Mouse (Mus musculus): ENCODE results near the gene Gm10053.

DNA sequence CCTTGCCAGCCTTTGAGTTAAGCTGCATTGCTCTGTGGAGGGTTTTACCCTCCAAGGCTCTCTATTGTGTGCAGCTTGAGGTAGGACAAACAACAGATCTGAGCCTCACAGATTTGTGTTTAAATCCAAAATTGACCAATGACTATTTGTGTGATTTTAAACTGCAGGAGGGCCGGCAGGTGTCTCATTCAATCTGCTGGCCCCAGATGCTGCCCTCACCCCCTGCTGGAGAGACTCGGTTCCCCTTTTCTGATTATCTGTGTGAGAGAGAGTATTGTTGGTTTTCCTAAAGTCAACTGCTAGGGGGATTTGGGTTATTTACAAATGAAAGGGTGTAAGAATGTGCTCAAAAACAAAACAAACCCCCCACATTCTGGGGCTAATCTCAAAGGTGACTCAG, 26.8 kb downstream of the Gm10053 start:
- no peak for TF ChIP-seq POLR2A (IDR thresholded peaks at IDR 0.05; ENCODE audit: insufficient read depth, low read depth, low read length)
- no peak for TF ChIP-seq CTCF (IDR thresholded peaks at IDR 0.05; ENCODE audit: insufficient read depth, low read depth, low read length)

All from olfactory bulb, adult 2 months (tissue).